ENCODE assay signal across 1 mouse cellular context in the genomic region with DNA sequence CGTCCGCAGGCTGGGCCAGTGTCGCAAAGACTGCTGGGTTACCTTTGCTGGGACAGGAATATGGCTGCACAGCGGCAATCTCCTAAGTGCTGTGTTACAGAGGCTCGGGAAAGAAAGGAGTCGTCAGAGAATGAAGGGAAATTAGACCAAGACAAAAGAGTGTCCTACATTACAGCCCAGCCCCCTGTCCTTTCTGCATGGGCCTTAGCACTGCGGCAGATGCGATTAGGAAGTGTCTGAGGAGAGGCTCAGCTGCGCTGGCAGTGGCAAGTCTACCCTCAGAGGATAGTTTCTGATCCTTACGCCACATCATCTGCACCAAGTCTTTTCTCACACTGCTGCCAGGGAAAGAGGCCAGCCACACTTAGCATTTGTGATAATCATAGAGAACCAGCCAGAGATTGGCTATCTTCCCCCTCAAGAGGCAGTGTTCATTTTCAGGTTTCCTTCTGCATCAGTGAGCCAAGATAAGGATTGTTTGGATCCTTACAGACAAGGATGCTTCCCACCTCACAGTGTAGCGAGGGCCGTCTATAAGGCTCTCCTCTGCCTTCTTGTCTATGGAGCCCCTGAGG.
A peak's percentile ranks its signal among the peaks of the same experiment; 100 is the strongest.
TF ChIP-seq lines count a peak whose summit lies in the region.

No protein-coding gene starts in this region.

TF ChIP-seq in MEL, 35 proteins besides CTCF, POLR2A, EP300 and RAD21 (continued from another document):
- peak; percentile 71; the same call in 1 of the 2 replicates for TF ChIP-seq TCF12 (IDR thresholded peaks at IDR 0.05; ENCODE audit: low read depth, low read length)
- peak; percentile 54 for TF ChIP-seq ETS1 (IDR thresholded peaks at IDR 0.05; ENCODE audit: low read depth, low read length)
- TF ChIP-seq GATA1 (IDR thresholded peaks at IDR 0.05; ENCODE audit: low read depth, low read length) = peak; percentile 78
TF ChIP-seq in MEL: peak in this region for 6.
